Mouse (Mus musculus) liver, embryonic 11.5 days (tissue): ENCODE measurements around the gene Coro1b. TPM values are rescaled to one million over a fixed set of nuclear protein-coding genes. Genes with fewer than 3 reads are reported as not detected.
A peak's percentile ranks its signal among the peaks of the same experiment; 100 is the strongest.
"Not testable (repeated sequence)": the region's sequence is repeated elsewhere in the genome, so short reads cannot be mapped to it uniquely, and the experiment has no call there.

Experiments used
- ATAC-seq: fragments of 200-750 bp; cut with Nextera tagmentation; replicated peaks from 2 replicates; pipeline ENCODE4 v1.8.0; 2017; ENCODE audit warnings: moderate number of reproducible peaks, mild to moderate bottlenecking, moderate TSS enrichment, moderate library complexity; ENCODE audit not compliant: low FRiP score
- DNase-seq: peaks from one replicate; pipeline ENCODE4 v3.0.0-alpha.2; 2017; ENCODE audit warnings: low spot score
- H3K27ac ChIP-seq: fragments of 300-500 bp; sonication (generic); 2 replicates; pipeline ENCODE4 v1.5.1; 2014; ENCODE audit warnings: mild to moderate bottlenecking, low read depth, low read length, control low read depth
- H3K27me3 ChIP-seq: fragments of 300-500 bp; sonication (generic); replicated peaks from 2 replicates; pipeline ENCODE4 v1.6.1; 2014; ENCODE audit warnings: low read length, mixed read lengths; ENCODE audit not compliant: control insufficient read depth, insufficient read depth
- H3K36me3 ChIP-seq: fragments of 300-500 bp; sonication (generic); 2 replicates; pipeline ENCODE4 v1.6.1; 2014; ENCODE audit warnings: mild to moderate bottlenecking, low read length, moderate library complexity, mixed read lengths; ENCODE audit not compliant: control insufficient read depth, insufficient read depth
- H3K4me1 ChIP-seq: fragments of 300-500 bp; sonication (generic); replicated peaks from 2 replicates; pipeline ENCODE4 v1.6.1; 2014; ENCODE audit warnings: low read length, mixed read lengths; ENCODE audit not compliant: control insufficient read depth, insufficient read depth
- H3K4me2 ChIP-seq: fragments of 300-500 bp; sonication (generic); 2 replicates; pipeline ENCODE4 v1.6.1; 2014; ENCODE audit warnings: mild to moderate bottlenecking, control low read depth, moderate library complexity
- H3K4me3 ChIP-seq: fragments of 300-500 bp; sonication (generic); 2 replicates; pipeline ENCODE4 v1.5.1; 2014; ENCODE audit warnings: low read depth, low read length, control low read depth
- H3K9ac ChIP-seq: fragments of 300-500 bp; sonication (generic); 2 replicates; pipeline ENCODE4 v1.6.1; 2014; ENCODE audit warnings: low read depth, low read length, control low read depth
- H3K9me3 ChIP-seq: fragments of 300-500 bp; sonication (generic); 2 replicates; pipeline ENCODE4 v1.6.1; 2016; ENCODE audit warnings: low read length, inconsistent platforms, mixed read lengths; ENCODE audit not compliant: control insufficient read depth
- WGBS: fragments of 180-500 bp; shearing (Covaris S2); extraction: QIAGEN DNeasy Blood & Tissue Kit; methylation state at CpG from one replicate; pipeline ENCODE4 v1.1.7; 2014; 5-methylcytosine and 5-hydroxymethylcytosine counted together
- polyA plus RNA-seq: library from polyadenylated mRNA; unstranded; fragments of >200 nt; fragmentation: Nextera tagmentation; extraction: Ambion mirVana; gene quantifications from 2 replicates; pipeline ENCODE4 v1.2.1, GENCODE M21; 2014

Coro1b gene
- polyA plus RNA-seq, 1 experiment from 2014 or later: 126 TPM

DNA sequence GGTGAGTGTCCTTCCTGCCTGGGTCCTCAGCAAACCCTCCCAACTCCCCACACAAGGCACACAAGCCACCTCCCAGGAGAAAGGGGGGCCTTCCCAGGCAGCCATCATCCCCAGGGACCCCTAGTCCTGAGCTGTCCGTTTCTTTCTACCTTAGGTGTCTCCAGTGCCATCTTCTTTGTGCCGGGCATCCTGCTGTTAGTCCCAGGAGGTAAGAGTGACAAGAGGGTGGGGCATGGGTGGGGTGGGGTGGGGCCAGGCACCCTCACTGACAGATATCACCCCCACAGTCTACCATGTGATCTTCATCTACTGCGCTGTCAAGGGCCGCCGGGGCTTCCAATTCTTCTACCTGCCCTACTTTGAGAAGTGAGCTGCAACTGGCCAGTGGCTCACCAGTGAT, 17.3 kb upstream of the Coro1b start:
- 57% methylated on average over 5 of the region's 5 CpGs for WGBS
- Histone ChIP-seq H3K4me1 (peaks cover 26% of the 10 kb centered on the region), H3K4me2 (peak overlapping the region; percentile 47), H3K36me3 (peaks cover 14% of the 10 kb centered on the region), H3K4me3 (peak overlapping the region; percentile 41), H3K27me3 (no peaks in the 10 kb centered on the region), H3K9ac (peak overlapping the region; percentile 48; the same call in 1 of the 2 replicates), H3K9me3 (no peaks in the 10 kb centered on the region), H3K27ac (peak overlapping the region; percentile 61; the same call in 1 of the 2 replicates)
- ATAC-seq: peak; percentile 86
- DNase-seq: no peak

DNA sequence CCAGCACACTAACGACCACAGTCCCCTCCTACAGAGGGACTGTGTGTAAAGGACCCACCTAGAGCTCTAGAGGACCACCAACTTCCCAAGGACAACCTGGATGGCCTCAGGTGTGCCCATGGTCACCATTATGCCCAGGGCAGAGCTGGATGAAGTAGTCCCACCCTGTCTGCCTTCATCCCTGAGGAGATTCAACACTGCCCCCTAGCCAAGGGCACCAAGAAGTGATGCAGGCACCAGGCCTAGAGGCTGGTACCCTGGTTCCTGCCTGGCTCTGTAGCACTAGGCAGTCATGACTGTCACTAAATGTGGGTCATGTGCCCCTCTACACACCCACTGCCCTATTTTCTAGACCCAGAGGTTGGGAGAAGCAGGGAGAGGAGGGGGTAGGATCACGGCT, 16.7 kb upstream of the Coro1b start:
- no peak overlapping the region; the same call in 1 of the 2 replicates for H3K4me3 ChIP-seq
- H3K27me3 ChIP-seq: no peaks in the 10 kb centered on the region
- peak overlapping the region; percentile 61 for H3K27ac ChIP-seq
- peaks cover 22% of the 10 kb centered on the region for H3K4me1 ChIP-seq
- no peaks in the 10 kb centered on the region for H3K9me3 ChIP-seq
- peaks cover 14% of the 10 kb centered on the region for H3K36me3 ChIP-seq
- H3K4me2 ChIP-seq: peak overlapping the region; percentile 47
- 88% methylated on average over 2 of the region's 2 CpGs for WGBS
- DNase-seq (no peak), ATAC-seq (no peak)
- peak overlapping the region; percentile 48; the same call in 1 of the 2 replicates for H3K9ac ChIP-seq

DNA sequence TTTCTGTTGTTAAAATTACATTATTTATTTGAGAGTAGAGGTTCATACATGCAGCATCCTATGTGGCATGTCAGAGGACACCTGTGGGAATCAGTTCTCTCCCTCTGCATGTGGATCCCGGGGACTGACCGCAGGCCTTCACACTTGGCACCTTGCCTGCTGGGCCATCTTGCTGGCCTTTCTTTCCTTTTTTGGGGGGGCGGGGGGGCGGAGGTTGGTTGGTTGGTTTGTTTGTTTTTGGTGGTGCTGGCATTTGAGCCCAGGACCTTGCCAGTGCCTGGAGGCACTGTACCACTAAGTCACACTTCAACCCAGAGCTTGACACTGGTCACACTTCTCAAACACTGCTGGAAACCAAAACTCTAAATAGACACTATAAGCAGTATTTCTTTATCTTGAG, 14.1 kb upstream of the Coro1b start:
- Histone ChIP-seq H3K9me3 (no peaks in the 10 kb centered on the region), H3K27me3 (no peaks in the 10 kb centered on the region; the same call in 1 of the 2 replicates), H3K4me2 (no peak overlapping the region), H3K9ac (no peak overlapping the region), H3K36me3 (peaks cover 10% of the 10 kb centered on the region), H3K27ac (no peak overlapping the region), H3K4me1 (peaks cover 15% of the 10 kb centered on the region), H3K4me3 (no peak overlapping the region)
- 79% methylated on average over 4 of the region's 4 CpGs for WGBS
- no peak for DNase-seq
- ATAC-seq: no peak

DNA sequence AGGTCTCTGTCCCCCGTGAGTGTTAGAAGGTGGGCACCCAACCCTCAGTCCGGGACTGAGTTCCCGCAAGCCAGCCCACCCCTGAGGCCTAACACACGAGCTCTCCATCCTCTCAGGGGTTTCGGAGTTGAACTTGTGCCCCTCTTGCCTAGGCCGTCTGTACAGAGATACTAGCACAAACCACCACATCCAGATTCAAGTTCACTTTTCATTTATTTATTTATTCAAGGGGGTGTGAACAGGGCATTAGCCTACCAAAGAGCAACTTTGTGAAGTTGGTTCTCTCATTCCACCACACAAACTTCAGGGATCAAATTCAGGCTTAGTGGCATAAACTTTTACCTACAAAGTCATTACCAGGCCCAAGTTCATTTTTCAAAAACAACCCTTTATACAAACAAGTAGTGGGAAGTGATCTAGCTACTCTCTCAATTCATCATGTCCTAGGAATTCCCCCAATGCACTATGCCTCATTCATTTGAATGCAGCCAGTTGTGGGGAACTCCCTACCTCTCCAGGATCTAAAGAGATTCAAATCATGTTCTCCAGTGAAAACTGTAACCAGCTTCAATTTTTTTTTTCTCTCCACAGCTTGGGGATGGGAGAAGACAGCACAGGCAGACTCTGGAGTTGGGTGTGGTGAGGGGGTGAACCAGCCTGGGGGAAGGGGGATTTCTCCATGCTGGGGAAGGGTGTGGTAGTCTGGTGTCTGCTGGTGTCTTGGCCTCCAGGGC, 13.0 kb upstream of the Coro1b start:
- H3K4me3 ChIP-seq, H3K9ac ChIP-seq, H3K27ac ChIP-seq, H3K9me3 ChIP-seq, H3K4me2 ChIP-seq, ATAC-seq, H3K27me3 ChIP-seq, DNase-seq: not testable (repeated sequence)
- H3K36me3 ChIP-seq: peaks cover 10% of the 10 kb centered on the region
- WGBS: 77% methylated on average over 6 of the region's 6 CpGs
- H3K4me1 ChIP-seq: peaks cover 14% of the 10 kb centered on the region

DNA sequence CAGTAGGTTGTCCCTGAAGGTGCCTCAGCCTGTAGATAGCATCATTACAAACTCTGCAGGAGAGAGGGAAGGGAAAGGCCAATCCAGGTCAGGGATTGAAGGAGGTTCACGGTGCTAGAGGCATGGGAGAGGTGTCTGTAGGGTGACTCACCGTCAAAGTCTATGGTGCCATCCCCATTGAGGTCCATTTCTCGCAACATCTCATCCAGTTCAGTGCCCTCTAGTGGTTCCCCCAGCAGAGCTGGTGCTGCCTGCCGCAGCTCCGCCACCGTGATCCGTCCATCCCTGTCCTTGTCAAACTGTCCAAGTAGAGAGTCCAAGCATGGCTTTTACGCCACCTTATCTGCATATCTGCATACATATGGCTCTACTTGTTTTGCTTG, 12.5 kb upstream of the Coro1b start:
- Histone ChIP-seq H3K4me2 (peak overlapping the region; percentile 37; the same call in 1 of the 2 replicates), H3K36me3 (peaks cover 10% of the 10 kb centered on the region)
- DNase-seq, H3K9ac ChIP-seq, H3K27me3 ChIP-seq, H3K4me1 ChIP-seq, H3K9me3 ChIP-seq, H3K27ac ChIP-seq, H3K4me3 ChIP-seq: not testable (repeated sequence)
- ATAC-seq: peak; percentile 65
- 22% methylated on average over 8 of the region's 8 CpGs for WGBS

DNA sequence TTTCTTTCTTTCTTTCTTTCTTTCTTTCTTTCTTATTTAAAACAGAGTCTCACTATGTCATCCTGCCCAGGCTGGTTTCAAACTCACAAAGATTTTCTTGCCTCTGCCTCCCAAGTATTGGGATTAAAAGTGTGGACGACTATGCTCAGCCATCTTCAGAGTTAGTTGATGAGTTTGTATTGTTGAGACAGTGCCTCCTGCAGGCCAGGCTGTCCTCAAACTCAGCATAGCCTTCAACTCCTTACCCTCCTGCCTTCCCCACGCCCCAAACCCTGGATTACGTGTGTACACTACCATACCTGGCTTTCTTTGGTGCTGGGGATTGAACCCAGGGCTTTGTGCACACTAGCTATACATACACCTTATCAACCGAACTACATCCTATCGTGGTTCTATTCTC, 12.0 kb upstream of the Coro1b start:
- WGBS: 73% methylated on average over 5 of the region's 5 CpGs
- DNase-seq (no peak), ATAC-seq (peak; percentile 66)
- H3K9me3 ChIP-seq: no peaks in the 10 kb centered on the region
- no peak overlapping the region for H3K4me3 ChIP-seq
- H3K9ac ChIP-seq: no peak overlapping the region
- peaks cover 4% of the 10 kb centered on the region; the same call in 1 of the 2 replicates for H3K27me3 ChIP-seq
- H3K4me1 ChIP-seq: peaks cover 4% of the 10 kb centered on the region
- no peak overlapping the region for H3K27ac ChIP-seq
- no peak overlapping the region for H3K4me2 ChIP-seq
- H3K36me3 ChIP-seq: peaks cover 9% of the 10 kb centered on the region

DNA sequence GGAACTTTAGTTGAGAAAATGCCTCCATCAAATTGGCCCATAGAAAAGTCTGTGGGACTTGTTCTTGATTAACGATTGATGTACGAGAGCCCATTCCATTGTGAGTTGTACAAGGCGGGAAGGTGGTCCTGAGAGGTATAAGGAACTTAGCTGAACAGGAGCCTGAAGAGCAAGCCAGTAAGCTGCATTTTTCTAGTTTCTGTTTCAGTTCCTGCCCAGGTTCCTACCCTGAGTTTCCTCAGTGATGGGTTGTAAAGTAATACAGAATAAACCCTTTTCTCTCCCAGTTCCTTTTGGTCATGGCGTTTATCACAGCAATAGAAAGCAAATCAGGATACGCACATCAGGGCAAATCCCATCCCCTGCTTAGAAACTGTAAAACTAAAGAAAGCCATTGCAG, 10.5 kb upstream of the Coro1b start:
- H3K27ac ChIP-seq: no peak overlapping the region
- no peaks in the 10 kb centered on the region for H3K4me1 ChIP-seq
- DNase-seq: no peak
- ATAC-seq: no peak
- no peak overlapping the region for H3K4me2 ChIP-seq
- H3K36me3 ChIP-seq: no peaks in the 10 kb centered on the region; the same call in 1 of the 2 replicates
- H3K27me3 ChIP-seq: peaks cover 4% of the 10 kb centered on the region; the same call in 1 of the 2 replicates
- no peak overlapping the region for H3K4me3 ChIP-seq
- no peak overlapping the region for H3K9ac ChIP-seq
- no peaks in the 10 kb centered on the region for H3K9me3 ChIP-seq
- WGBS: 86% methylated on average over 5 of the region's 5 CpGs

DNA sequence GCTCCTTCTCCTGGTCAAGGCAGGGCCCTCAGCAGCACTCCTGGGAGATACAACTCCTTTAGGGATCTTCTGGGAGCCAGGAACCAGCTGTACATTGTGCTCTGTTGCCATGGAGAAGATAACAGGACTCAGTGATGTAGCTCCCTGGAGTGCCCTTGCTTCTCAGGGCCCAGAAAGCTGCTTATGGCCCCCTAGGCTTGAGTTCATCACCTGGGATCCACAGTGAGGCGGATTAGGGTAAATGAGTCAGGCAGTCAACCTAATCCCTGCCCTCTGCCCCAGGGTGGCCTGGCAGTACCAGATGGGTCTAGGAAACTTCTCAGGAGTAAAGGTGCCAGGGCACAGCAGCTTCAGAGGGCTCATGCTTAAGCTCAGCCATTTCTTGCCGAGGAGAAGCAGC, 9.0 kb upstream of the Coro1b start, which contains the start of gene Gpr152:
Gpr152 (plus strand) TSS at position 342 of the 400 bp plus-strand sequence.
- H3K4me1 ChIP-seq: no peaks in the 10 kb centered on the region
- no peaks in the 10 kb centered on the region for H3K9me3 ChIP-seq
- H3K4me3 ChIP-seq: no peak within 1 kb of the TSS
- 79% methylated on average over 2 of the region's 2 CpGs for WGBS
- H3K36me3 ChIP-seq: no peaks in the 10 kb centered on the region
- no peak for DNase-seq
- H3K27ac ChIP-seq: no peak within 1 kb of the TSS
- no peak within 1 kb of the TSS for H3K9ac ChIP-seq
- H3K27me3 ChIP-seq: peaks cover 4% of the 10 kb centered on the region; the same call in 1 of the 2 replicates
- no peak for ATAC-seq
- H3K4me2 ChIP-seq: no peak within 1 kb of the TSS

DNA sequence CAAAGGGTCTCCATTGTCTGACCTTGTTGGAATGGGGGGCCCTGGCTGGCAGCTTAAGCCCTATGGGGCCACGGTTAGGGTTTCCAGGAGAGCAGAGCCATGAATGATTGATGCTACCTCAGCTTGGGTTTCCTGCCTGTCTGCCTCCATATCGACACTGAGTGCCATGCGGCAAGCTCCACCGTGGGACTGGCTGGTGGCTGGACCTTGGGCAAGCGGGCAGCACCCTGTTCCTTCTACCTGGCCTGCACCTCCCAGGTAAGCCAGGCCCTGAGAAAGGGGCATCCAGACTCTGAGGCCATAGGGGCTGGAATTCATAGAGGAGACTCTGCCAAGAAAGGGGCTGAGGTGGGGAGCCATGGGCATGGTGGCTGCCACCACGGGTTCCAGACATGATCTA, 8.3 kb upstream of the Coro1b start:
- ATAC-seq: no peak
- WGBS: 71% methylated on average over 6 of the region's 6 CpGs
- no peak overlapping the region for H3K27ac ChIP-seq
- H3K4me1 ChIP-seq: no peaks in the 10 kb centered on the region
- peaks cover 4% of the 10 kb centered on the region; the same call in 1 of the 2 replicates for H3K27me3 ChIP-seq
- H3K9ac ChIP-seq: no peak overlapping the region
- DNase-seq: no peak
- no peak overlapping the region for H3K4me3 ChIP-seq
- no peak overlapping the region for H3K4me2 ChIP-seq
- no peaks in the 10 kb centered on the region for H3K9me3 ChIP-seq
- H3K36me3 ChIP-seq: no peaks in the 10 kb centered on the region
